Mouse (Mus musculus) E14TG2a.4 (cell line): ENCODE data around the gene Gm17359.

Experiments used
- CTCF ChIP-seq: conservative IDR thresholded peaks from 2 replicates; pipeline ENCODE4 v1.5.1; 2014; ENCODE audit warnings: low read length
- NANOG ChIP-seq: IDR thresholded peaks from 2 replicates; pipeline ENCODE4 v1.6.1; 2014; ENCODE audit warnings: borderline replicate concordance, low read length, mixed read lengths

DNA sequence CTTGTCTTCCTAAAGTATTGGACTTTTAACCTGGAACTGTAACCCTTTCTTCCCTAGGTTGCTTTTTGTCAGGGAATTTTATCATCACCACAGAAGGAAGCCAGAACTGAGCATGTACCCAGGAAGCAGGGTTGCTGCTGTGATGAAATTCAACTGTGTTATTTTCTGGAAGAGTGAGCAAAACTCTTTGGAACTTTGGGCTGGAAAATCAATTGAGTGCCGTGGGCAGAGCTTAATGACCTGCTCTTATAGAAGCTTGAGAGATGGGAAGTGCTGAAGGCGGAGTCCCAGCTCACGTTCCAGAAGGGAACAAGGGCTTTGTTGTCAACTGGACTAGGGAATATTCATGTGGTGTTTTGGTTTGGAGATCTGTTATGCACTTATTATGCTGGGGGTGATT, 37.5 kb downstream of the Gm17359 start:
- TF ChIP-seq CTCF (no peak), NANOG (no peak)
